Mouse (Mus musculus): Measurements from ENCODE around the gene Tmem150b. TPM values are rescaled to one million over a fixed set of nuclear protein-coding genes. Genes with fewer than 3 reads are reported as not detected.
A peak's percentile ranks its signal among the peaks of the same experiment; 100 is the strongest.

Tmem150b gene
- polyA plus RNA-seq, 1 experiment = 122 TPM

DNA sequence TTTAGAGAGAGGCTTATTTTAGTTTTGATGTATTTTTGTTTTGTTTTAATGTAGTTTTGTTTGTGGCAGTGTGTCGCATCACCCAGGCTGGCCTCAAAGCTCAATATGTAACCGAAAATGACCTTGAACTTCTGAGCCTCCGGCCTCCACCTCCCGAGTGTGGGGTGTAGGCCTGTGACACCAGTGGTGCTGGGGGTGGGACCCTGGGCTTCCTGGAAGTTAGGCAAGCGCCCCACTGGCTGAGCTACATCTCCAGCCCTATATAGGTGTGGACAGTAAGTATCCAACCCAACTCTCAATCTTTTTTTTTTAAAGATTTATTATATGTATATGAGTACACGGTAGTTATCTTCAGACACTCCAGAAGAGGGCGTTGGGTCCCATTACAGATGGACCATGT lies 21.9 kb downstream of the Tmem150b start:
- Histone ChIP-seq H3K36me3 (ENCODE audit: control insufficient read depth, insufficient read depth, low read length) (peaks cover 6% of the 10 kb centered on the region; the same call in 1 of the 2 replicates), H3K27ac (ENCODE audit: insufficient read depth, low read depth, low read length) (no peak overlapping the region), H3K4me3 (ENCODE audit: low read depth, low read length) (no peak overlapping the region), H3K27me3 (ENCODE audit: control insufficient read depth, insufficient read depth, low read length) (no peaks in the 10 kb centered on the region), H3K4me1 (ENCODE audit: control insufficient read depth, insufficient read depth, insufficient read length, low read length) (no peaks in the 10 kb centered on the region; the same call in 1 of the 2 replicates)
- TF ChIP-seq POLR2A (IDR thresholded peaks at IDR 0.05; ENCODE audit: low read depth, low read length) (no peak), CTCF (IDR thresholded peaks at IDR 0.05; ENCODE audit: extremely low read depth, insufficient read length, insufficient replicate concordance, low read depth, low read length) (no peak)
- 81% methylated on average over 7 of the region's 7 CpGs for WGBS

DNA sequence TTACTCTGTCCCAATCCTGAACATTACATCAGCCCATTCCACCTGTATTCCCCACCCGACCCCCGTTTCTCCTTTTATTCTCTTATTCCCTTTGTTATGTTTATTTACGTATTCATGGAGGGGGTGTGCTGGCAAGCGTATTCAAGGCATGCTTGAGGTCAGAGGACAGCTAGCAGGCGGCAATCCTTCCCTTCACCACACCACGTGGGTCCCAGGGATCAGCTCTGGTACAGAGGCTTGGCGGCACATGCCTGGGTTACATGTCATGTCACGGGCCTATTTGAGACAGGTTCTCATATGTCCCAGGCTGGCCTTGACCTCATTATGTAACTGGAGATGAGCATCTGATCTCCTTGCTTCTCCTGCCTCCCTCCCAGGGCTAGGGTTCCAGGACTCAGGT lies 22.7 kb downstream of the Tmem150b start:
- no peak overlapping the region for H3K27ac ChIP-seq (ENCODE audit: insufficient read depth, low read depth, low read length)
- H3K27me3 ChIP-seq (ENCODE audit: control insufficient read depth, insufficient read depth, low read length) = no peaks in the 10 kb centered on the region
- TF ChIP-seq POLR2A (IDR thresholded peaks at IDR 0.05; ENCODE audit: low read depth, low read length) (0 out of 2 replicates have a peak, but pooled peaks have one; percentile 20), CTCF (IDR thresholded peaks at IDR 0.05; ENCODE audit: extremely low read depth, insufficient read length, insufficient replicate concordance, low read depth, low read length) (no peak)
- peaks cover 4% of the 10 kb centered on the region; the same call in 1 of the 2 replicates for H3K36me3 ChIP-seq (ENCODE audit: control insufficient read depth, insufficient read depth, low read length)
- H3K4me1 ChIP-seq (ENCODE audit: control insufficient read depth, insufficient read depth, insufficient read length, low read length) = no peaks in the 10 kb centered on the region; the same call in 1 of the 2 replicates
- no peak overlapping the region for H3K4me3 ChIP-seq (ENCODE audit: low read depth, low read length)
- 68% methylated on average over 8 of the region's 8 CpGs for WGBS

DNA sequence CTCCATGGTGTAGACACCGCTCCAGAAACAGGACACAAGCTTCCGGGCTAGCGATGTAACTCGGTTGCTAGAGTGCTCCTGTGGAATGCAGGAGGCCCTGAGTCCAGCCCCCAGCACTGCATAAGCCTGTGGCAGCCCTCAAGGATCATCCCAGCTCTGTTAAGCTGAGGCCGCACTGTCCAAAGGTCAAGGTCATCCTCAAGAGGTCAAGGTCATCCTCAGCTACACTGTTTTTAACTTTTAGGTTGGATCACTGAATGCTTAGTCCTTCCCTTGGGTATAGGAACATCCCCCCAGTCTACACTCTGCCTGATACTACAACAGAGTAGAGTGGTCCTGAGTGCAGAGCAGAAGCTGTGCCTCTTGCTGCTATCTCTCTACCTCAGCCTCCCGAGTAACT lies 32.0 kb downstream of the Tmem150b start:
- Histone ChIP-seq H3K4me3 (ENCODE audit: low read depth, low read length) (no peak overlapping the region), H3K4me1 (ENCODE audit: control insufficient read depth, insufficient read depth, insufficient read length, low read length) (no peaks in the 10 kb centered on the region), H3K27ac (ENCODE audit: insufficient read depth, low read depth, low read length) (no peak overlapping the region), H3K27me3 (ENCODE audit: control insufficient read depth, insufficient read depth, low read length) (peaks cover 9% of the 10 kb centered on the region), H3K36me3 (ENCODE audit: control insufficient read depth, insufficient read depth, low read length) (no peaks in the 10 kb centered on the region)
- no peak for TF ChIP-seq POLR2A (IDR thresholded peaks at IDR 0.05; ENCODE audit: low read depth, low read length)
- no peak for TF ChIP-seq CTCF (IDR thresholded peaks at IDR 0.05; ENCODE audit: extremely low read depth, insufficient read length, insufficient replicate concordance, low read depth, low read length)
- WGBS = 90% methylated on average over 6 of the region's 6 CpGs

DNA sequence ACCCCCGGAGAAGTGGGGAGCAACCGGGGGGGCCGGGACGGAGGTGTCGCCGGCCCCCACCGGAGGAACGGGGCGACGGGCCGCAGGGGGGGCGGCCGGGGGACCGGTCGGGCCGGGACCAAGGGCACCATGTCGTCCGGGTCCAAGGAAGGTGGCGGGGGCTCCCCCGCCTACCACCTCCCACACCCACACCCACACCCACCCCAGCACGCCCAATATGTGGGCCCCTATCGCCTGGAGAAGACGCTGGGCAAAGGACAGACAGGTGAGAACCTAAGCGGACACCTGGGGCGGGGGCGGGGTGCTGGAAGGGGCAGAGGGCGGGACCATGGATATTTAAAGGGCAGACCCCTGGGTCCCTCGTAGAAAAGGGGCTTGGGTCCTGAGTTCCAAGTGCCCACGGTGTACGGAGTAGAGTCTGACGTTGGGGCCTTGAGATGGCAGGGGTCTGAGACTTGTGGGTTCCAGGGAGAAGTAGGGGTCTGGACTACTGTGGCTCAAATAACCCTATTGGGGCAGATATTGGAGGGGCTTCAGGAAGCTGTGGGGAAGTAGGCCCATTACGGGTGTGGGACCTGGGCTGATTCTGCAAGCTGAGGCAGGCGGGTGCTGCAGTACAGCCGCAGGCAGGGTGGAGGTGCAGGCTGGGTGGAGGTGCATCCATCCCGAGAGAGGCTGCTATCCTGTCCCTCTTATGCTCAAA lies 33.9 kb downstream of the Tmem150b start:
- peaks cover 9% of the 10 kb centered on the region for H3K27me3 ChIP-seq (ENCODE audit: control insufficient read depth, insufficient read depth, low read length)
- H3K27ac ChIP-seq (ENCODE audit: insufficient read depth, low read depth, low read length) = no peak overlapping the region
- H3K4me3 ChIP-seq (ENCODE audit: low read depth, low read length) = peak overlapping the region; percentile 54
- H3K4me1 ChIP-seq (ENCODE audit: control insufficient read depth, insufficient read depth, insufficient read length, low read length) = no peaks in the 10 kb centered on the region
- no peaks in the 10 kb centered on the region for H3K36me3 ChIP-seq (ENCODE audit: control insufficient read depth, insufficient read depth, low read length)
- WGBS = 17% methylated on average over 29 of the region's 35 CpGs
- no peak for TF ChIP-seq CTCF (IDR thresholded peaks at IDR 0.05; ENCODE audit: extremely low read depth, insufficient read length, insufficient replicate concordance, low read depth, low read length)

GRCm38 (mm10) chr7:4690387-4690786 lies 34.7 kb downstream of the Tmem150b start, which contains the start of gene Brsk1:
Gene Brsk1, plus strand, starts transcription at chr7:4690604.
- no peak within 1 kb of the TSS for H3K27ac ChIP-seq (ENCODE audit: insufficient read depth, low read depth, low read length)
- H3K4me1 ChIP-seq (ENCODE audit: control insufficient read depth, insufficient read depth, insufficient read length, low read length) = no peaks in the 10 kb centered on the region
- 2% methylated on average over 11 of the region's 18 CpGs for WGBS
- H3K36me3 ChIP-seq (ENCODE audit: control insufficient read depth, insufficient read depth, low read length) = no peaks in the 10 kb centered on the region
- H3K27me3 ChIP-seq (ENCODE audit: control insufficient read depth, insufficient read depth, low read length) = peaks cover 9% of the 10 kb centered on the region
- H3K4me3 ChIP-seq (ENCODE audit: low read depth, low read length) = peak within 1 kb of the TSS; percentile 54
- TF ChIP-seq CTCF (IDR thresholded peaks at IDR 0.05; ENCODE audit: extremely low read depth, insufficient read length, insufficient replicate concordance, low read depth, low read length) (no peak), POLR2A (IDR thresholded peaks at IDR 0.05; ENCODE audit: low read depth, low read length) (no peak)

DNA sequence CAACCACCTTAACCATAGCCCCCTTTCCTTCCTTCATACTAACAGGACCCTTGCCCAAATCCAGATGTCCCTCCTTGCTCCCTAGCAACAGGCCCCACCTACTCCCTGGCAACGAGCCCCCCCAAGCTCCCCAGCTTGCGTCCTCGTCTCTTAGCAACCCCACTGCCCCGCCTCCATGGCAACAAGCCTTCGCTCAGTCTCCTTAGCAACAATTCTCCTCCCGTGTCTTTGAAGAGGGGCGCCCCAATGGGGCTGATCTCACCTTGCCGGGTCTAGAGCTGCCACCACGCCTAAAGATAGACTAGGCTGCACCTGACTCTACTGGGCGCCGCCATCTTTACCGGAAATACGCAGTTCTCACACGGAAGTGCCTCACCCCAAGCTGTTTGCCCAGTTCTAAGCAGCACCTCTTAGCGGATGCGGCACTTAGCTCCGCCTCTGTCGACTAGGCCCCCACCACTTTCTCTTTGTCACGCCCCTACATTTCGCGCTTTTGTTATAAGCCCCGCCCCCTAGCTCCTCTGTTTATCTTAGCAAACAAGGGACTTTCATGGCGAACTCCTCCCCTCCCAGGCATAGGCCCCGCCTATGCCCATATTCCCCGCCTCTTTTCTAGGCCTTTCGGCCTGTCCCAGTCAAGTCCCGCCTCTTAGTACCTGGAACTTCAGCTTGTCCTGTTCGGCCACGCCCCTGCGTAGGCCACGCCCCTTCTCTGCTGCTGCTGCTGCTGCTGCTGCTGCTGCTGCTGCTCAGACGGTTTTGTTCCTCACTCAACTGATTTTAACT lies 40.2 kb downstream of the Tmem150b start, which contains the start of gene Hspbp1:
Gene Hspbp1, minus strand, starts transcription at position 437 of the 786 bp plus-strand sequence.
- Histone ChIP-seq H3K27ac (ENCODE audit: insufficient read depth, low read depth, low read length) (peak within 1 kb of the TSS; percentile 26; the same call in 1 of the 2 replicates), H3K4me3 (ENCODE audit: low read depth, low read length) (peak within 1 kb of the TSS; percentile 83), H3K27me3 (ENCODE audit: control insufficient read depth, insufficient read depth, low read length) (no peaks in the 10 kb centered on the region), H3K4me1 (ENCODE audit: control insufficient read depth, insufficient read depth, insufficient read length, low read length) (peaks cover 5% of the 10 kb centered on the region), H3K36me3 (ENCODE audit: control insufficient read depth, insufficient read depth, low read length) (peaks cover 3% of the 10 kb centered on the region; the same call in 1 of the 2 replicates)
- TF ChIP-seq POLR2A (IDR thresholded peaks at IDR 0.05; ENCODE audit: low read depth, low read length) (peak; percentile 48; the same call in 1 of the 2 replicates), CTCF (IDR thresholded peaks at IDR 0.05; ENCODE audit: extremely low read depth, insufficient read length, insufficient replicate concordance, low read depth, low read length) (no peak; the same call in 1 of the 2 replicates)
- under 1% methylated on average over 32 of the region's 32 CpGs for WGBS

DNA sequence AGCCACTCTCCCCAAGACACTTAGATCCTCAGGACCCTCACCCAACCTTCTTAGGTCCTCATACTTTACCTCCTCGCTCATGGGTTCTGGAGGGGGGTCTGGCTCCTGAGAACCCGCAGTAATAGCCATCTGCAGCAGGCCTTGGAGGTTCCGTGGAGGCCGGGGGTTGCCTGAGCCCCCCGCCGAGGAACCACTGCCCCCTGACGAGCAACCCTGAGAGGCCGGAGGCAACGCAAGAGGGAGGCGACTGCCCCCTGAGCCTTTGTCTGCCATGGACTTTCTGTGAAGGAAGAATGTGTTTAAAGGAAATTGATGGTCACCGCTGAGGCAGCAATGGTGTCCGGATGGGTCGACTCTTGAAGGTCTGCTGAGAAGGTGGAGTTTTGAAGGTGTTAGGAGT lies 40.8 kb downstream of the Tmem150b start:
- Histone ChIP-seq H3K27me3 (ENCODE audit: control insufficient read depth, insufficient read depth, low read length) (no peaks in the 10 kb centered on the region), H3K36me3 (ENCODE audit: control insufficient read depth, insufficient read depth, low read length) (peaks cover 3% of the 10 kb centered on the region; the same call in 1 of the 2 replicates), H3K4me3 (ENCODE audit: low read depth, low read length) (peak overlapping the region; percentile 83), H3K4me1 (ENCODE audit: control insufficient read depth, insufficient read depth, insufficient read length, low read length) (peaks cover 5% of the 10 kb centered on the region), H3K27ac (ENCODE audit: insufficient read depth, low read depth, low read length) (peak overlapping the region; percentile 26; the same call in 1 of the 2 replicates)
- 3% methylated on average over 13 of the region's 13 CpGs for WGBS
- TF ChIP-seq CTCF (IDR thresholded peaks at IDR 0.05; ENCODE audit: extremely low read depth, insufficient read length, insufficient replicate concordance, low read depth, low read length) (no peak), POLR2A (IDR thresholded peaks at IDR 0.05; ENCODE audit: low read depth, low read length) (no peak)
